Mouse (Mus musculus) kidney, postnatal 14 days (tissue): ENCODE data around the gene Ctnnd2.

Experiments
- DNase-seq: peaks from one replicate; pipeline ENCODE4 v3.0.0; 2022; ENCODE audit warnings: mixed read lengths

Ctnnd2 gene

GRCm38 (mm10) chr15:30401111-30401510, 228.7 kb downstream of the Ctnnd2 start:
- DNase-seq = no peak

- no peak for DNase-seq
Observed at GRCm38 (mm10) chr15:30406254-30406653, 233.9 kb downstream of the Ctnnd2 start.

GRCm38 (mm10) chr15:30423146-30423545, 250.8 kb downstream of the Ctnnd2 start:
- no peak for DNase-seq

DNA sequence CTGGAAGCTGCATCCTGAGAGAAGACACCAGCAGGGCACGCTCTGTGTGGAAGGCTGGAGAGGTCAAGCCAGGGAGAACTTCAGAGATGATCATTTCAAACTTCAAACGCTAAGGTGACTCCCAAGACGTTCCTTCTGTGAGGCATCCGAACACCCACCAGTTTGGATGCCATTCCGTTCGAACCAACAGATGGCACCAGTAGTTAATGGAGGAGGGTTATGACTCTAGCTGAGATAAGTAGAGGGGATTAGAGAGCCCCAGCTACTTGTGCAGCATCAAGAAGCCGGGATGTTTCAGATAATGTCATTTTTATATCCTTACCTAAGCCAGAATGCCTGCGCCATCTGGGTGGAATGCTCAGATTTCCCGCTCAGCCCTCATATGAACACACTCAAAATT, 251.9 kb downstream of the Ctnnd2 start:
- DNase-seq = no peak

DNA sequence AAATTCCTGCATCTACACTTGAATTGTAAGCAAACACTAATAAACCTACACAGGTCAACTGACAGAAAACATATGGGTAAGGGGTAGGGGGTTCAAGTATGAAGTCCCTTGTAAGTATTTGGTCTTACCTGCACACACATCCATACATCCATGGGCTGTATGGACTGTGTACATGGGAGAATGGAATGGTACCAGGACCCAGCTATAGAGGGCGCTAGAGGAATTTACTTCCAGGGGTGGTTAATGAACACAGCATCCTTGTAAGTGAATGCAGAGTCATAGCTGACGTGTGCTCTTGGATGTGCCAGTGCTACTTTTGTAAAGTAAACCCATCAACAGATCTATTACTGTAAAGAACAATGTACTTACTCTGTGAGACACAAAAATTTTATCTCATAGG, 254.9 kb downstream of the Ctnnd2 start:
- peak; percentile 6 for DNase-seq

DNA sequence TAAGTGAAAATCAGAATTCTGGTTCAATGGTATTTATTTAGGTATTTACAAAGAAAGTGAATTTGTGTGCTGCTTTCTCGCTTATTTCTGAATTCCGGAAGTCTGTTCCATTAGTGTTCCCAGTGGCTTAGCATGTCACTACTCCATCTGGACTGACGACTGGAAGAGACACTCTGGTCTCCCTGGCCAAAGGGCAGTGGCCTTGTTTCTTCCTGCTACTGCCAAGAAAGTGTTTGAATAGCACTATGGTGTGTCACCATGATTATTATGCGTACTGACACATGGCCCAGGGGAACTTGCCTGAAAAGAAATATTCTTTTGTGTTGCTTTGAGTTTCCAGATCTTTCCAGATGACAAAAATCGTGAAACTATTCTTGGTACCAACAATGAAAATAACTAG, 266.7 kb downstream of the Ctnnd2 start:
- DNase-seq = no peak

- DNase-seq = no peak
Observed at GRCm38 (mm10) chr15:30450765-30451164, 278.4 kb downstream of the Ctnnd2 start.

GRCm38 (mm10) chr15:30451921-30452320, 279.5 kb downstream of the Ctnnd2 start:
- no peak for DNase-seq

DNA sequence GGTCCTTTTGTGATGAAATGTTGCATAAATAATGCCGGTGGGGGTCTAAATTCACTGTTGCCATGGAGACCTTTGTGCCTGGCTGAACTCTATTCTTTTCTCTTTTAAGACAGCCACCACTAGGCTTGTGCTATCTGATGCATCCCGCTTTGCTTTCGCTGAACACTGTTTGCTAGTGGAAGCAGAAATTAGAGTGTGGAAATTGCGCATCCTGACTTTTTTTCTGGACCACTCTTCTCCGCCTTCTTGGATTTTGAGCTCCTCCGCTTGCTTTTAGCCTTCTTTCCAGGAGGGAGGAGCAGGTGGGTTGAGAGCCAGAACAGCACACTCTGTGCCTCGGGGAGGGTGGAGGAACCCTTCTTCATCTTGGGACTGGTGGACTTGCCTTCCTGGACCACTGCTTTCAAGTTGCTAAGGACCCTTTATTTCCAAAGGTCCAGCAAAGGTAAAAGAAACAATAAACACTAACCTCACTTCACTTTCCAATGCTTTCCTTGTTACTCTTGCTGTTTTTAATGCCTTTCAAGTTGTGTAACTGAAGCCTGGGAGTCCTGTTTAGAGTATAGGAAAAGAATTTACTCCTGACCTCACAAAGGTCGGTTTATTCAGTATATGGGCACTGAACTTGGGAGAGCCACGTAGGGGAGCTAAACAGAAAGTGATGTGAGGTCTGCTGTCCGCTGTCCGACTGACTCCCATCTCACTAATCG, 285.3 kb downstream of the Ctnnd2 start:
- no peak for DNase-seq

- DNase-seq = no peak
Observed at GRCm38 (mm10) chr15:30458671-30459070, 286.3 kb downstream of the Ctnnd2 start.

GRCm38 (mm10) chr15:30460341-30461125, 288.1 kb downstream of the Ctnnd2 start:
- DNase-seq = no peak

GRCm38 (mm10) chr15:30462804-30463423, 290.5 kb downstream of the Ctnnd2 start:
- no peak for DNase-seq

DNA sequence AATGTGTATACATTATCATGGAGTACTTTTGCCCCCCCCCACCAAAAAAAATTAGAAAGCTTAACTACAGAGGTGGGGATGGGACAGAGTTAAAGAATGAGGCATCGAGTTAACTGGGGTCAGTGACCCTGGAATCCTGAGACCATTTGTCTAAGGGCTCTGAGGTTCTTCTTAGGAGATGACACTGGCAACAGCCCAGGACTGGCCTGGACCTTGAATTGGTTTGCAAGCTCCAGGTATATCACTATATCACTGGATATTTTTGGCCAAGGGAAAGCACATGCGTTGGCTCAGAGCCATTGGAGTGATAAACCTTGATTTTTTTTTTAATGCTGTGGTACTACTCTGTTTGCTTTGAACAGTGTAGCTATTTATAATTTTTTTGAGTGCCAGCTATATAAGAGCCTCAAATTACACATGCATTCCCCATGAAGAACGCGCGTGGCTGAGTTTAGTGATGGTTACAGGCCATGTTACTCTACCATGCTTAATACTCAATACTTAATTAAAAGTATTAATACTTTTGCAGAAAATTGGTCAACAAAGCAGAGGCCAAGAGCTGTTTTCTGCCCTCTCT, 291.2 kb downstream of the Ctnnd2 start:
- DNase-seq = no peak

GRCm38 (mm10) chr15:30466950-30467543, 294.7 kb downstream of the Ctnnd2 start:
- DNase-seq = no peak

- no peak for DNase-seq
Observed at GRCm38 (mm10) chr15:30468773-30469172, 296.4 kb downstream of the Ctnnd2 start.

DNA sequence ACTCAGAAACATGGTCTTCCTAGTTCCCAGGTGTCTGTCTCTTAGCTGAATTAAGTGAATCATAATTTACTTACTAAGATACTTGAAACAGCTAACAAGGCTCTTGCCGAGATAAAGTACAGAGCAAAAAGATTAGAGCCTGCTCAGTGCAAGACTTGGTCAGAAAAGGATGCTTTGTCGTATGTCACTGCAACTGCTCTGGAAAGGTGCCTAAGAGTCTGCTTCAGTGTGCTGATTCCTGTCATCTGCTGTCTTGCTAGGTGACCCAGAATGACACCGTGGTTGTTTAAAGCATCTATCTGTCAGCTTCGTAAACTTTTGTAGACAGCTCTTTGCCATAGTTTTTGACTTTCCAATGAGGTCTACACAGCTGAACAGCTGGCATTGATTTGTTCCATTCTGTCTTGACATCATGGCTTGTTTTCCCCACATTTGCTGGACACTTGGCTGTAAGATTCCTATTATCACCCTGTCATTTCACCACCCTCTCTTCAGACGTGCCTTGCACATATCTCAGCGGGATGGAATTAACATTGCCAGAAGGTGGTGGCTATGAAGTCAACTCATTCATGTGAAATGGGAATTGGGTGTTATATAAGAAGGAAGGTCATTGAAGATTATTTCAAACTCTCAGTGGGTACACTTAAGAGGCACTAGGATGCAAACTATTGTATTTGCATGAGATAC, 299.0 kb downstream of the Ctnnd2 start:
- no peak for DNase-seq

- DNase-seq = peak; percentile 2
Observed at GRCm38 (mm10) chr15:30480676-30481075, 308.3 kb downstream of the Ctnnd2 start.

GRCm38 (mm10) chr15:30506476-30506875, 334.1 kb downstream of the Ctnnd2 start:
- no peak for DNase-seq

GRCm38 (mm10) chr15:30512467-30512866, 340.1 kb downstream of the Ctnnd2 start:
- DNase-seq = no peak

- DNase-seq = no peak
Observed at GRCm38 (mm10) chr15:30513122-30513521, 340.7 kb downstream of the Ctnnd2 start.

DNA sequence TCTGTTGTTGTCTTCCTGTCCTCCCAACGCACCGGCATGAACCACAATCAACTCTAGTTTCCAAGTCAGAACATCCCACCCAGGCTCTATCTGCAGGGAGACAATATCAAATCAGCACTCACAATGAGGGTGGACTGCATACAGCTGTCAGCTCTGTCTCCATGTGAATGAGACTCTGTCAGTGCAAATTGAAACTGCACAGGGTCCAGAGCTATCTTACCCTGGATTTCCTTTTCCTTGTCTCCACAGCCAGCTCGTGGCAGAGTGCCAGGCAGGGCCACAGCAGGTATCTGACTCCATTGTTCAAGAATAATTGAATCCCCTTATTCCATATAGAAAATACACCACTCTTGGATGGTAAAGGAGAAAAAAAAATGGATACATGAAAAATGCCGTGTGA, 343.0 kb downstream of the Ctnnd2 start:
- DNase-seq = peak; percentile 21

DNA sequence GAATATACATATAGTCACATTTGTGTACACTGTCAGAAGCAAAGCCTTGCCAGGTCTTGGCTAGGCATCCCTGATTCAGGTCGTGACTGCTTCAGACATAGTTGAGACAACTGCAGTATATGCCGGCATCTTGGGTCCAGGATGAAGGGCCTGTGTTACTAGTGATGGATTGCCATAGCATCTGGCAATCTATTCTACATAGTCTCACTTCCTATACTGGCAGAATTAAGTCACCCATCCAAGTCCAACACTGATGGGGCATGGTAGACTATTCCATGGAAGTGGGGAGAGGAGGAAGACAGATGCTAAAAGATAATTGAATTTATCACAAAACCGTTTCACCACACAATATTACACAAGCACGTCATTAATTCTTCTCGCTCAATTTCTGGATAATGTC, 369.1 kb downstream of the Ctnnd2 start:
- DNase-seq = no peak

GRCm38 (mm10) chr15:30548263-30548662, 375.9 kb downstream of the Ctnnd2 start:
- no peak for DNase-seq
